Mouse (Mus musculus): ENCODE results near the gene Ecm2. TPM values are rescaled to one million over a fixed set of nuclear protein-coding genes. Genes with fewer than 3 reads are reported as not detected.

Ecm2 gene
- polyA plus RNA-seq, 1 experiment from 2014 or later, result 0.79 TPM

Other genes with a start within 250 kb of the Ecm2 start
- 1.7 and 2.1 TPM in 2 replicates for gene Fgd3, start 184.5 kb upstream of the Ecm2 start, polyA plus RNA-seq (2015; fragmentation: Nextera tagmentation; extraction: Ambion mirVana)
- gene Bicd2, start 163.2 kb upstream of the Ecm2 start, polyA plus RNA-seq (2015; fragmentation: Nextera tagmentation; extraction: Ambion mirVana), result 25.4 and 27.0 TPM in 2 replicates
- 13.5 and 15.2 TPM in 2 replicates for gene Ippk, start 83.6 kb upstream of the Ecm2 start, polyA plus RNA-seq (2015; fragmentation: Nextera tagmentation; extraction: Ambion mirVana)
- gene Tes3-ps, start 11.5 kb upstream of the Ecm2 start, polyA plus RNA-seq (2015; fragmentation: Nextera tagmentation; extraction: Ambion mirVana), result 0.77 and 1.4 TPM in 2 replicates
- gene Aspn, start 39.6 kb downstream of the Ecm2 start, polyA plus RNA-seq (2015; fragmentation: Nextera tagmentation; extraction: Ambion mirVana), result 9.4 and 9.6 TPM in 2 replicates
- 0.45 and 0.73 TPM in 2 replicates for gene Omd, start 77.7 kb downstream of the Ecm2 start, polyA plus RNA-seq (2015; fragmentation: Nextera tagmentation; extraction: Ambion mirVana)
- gene Ogn, start 103.2 kb downstream of the Ecm2 start, polyA plus RNA-seq (2015; fragmentation: Nextera tagmentation; extraction: Ambion mirVana), result 4.4 and 7.2 TPM in 2 replicates
- gene Cenpp, start 148.0 kb downstream of the Ecm2 start, polyA plus RNA-seq (2015; fragmentation: Nextera tagmentation; extraction: Ambion mirVana), result 38.7 and 41.2 TPM in 2 replicates
- 28.6 and 29.6 TPM in 2 replicates for gene Nol8, start 148.3 kb downstream of the Ecm2 start, polyA plus RNA-seq (2015; fragmentation: Nextera tagmentation; extraction: Ambion mirVana)
- 32.1 and 37.2 TPM in 2 replicates for gene Iars, start 177.3 kb downstream of the Ecm2 start, polyA plus RNA-seq (2015; fragmentation: Nextera tagmentation; extraction: Ambion mirVana)

All from thymus, postnatal 0 days (tissue).